Mouse (Mus musculus) megakaryocyte, embryonic 14.5 days (primary cell): ENCODE results near the gene Nrgn. TPM values are rescaled to one million over a fixed set of nuclear protein-coding genes. Genes with fewer than 3 reads are reported as not detected.

Experiments used
- H3K27me3 ChIP-seq: replicated peaks from 2 replicates; pipeline ENCODE3; 2012; ENCODE audit warnings: inconsistent platforms
- H3K36me3 ChIP-seq: replicated peaks from 2 replicates; pipeline ENCODE3; 2012; ENCODE audit warnings: low read length, inconsistent platforms, mixed read lengths
- H3K4me1 ChIP-seq: 2 replicates; pipeline ENCODE4 v1.6.1; 2012; ENCODE audit warnings: inconsistent platforms
- H3K4me3 ChIP-seq: replicated peaks from 2 replicates; pipeline ENCODE3; 2012; ENCODE audit warnings: moderate library complexity, mild to moderate bottlenecking, inconsistent platforms
- H3K9me3 ChIP-seq: 2 replicates; pipeline ENCODE4 v1.6.1; 2012; ENCODE audit warnings: inconsistent platforms
- FLI1 ChIP-seq: IDR thresholded peaks from 2 replicates; pipeline ENCODE4 v1.6.1; 2012; ENCODE audit warnings: low read length, inconsistent platforms, mixed read lengths
- GATA1 ChIP-seq: IDR thresholded peaks from 3 replicates; pipeline ENCODE4 v1.6.1; 2012; ENCODE audit warnings: mixed read lengths, low read length, inconsistent platforms, borderline replicate concordance
- polyA plus RNA-seq: library from polyadenylated mRNA; stranded (reverse); fragments of >175 nt; gene quantifications from 2 replicates; pipeline ENCODE4 v1.2.3, GENCODE M21; 2012; ENCODE audit warnings: low replicate concordance; ENCODE audit not compliant: insufficient read depth

The Nrgn gene
- 5,423 and 8,339 TPM in 2 replicates for polyA plus RNA-seq

- no peaks in the 10 kb centered on the region for H3K9me3 ChIP-seq
- H3K27me3 ChIP-seq: no peaks in the 10 kb centered on the region
- peaks cover 47% of the 10 kb centered on the region for H3K36me3 ChIP-seq
- H3K4me1 ChIP-seq: peaks cover 95% of the 10 kb centered on the region
- TF ChIP-seq GATA1 (no peak), FLI1 (no peak)
- H3K4me3 ChIP-seq: peak within 1 kb of the TSS; percentile 99
Measured at GRCm38 (mm10) chr9:37552536-37553293, at the start of gene Nrgn. Nrgn (minus strand) TSS chr9:37552904.

GRCm38 (mm10) chr9:37600538-37601205 is 48.0 kb upstream of the Nrgn start:
- Histone ChIP-seq H3K4me3 (no peak overlapping the region), H3K27me3 (no peaks in the 10 kb centered on the region), H3K36me3 (peaks cover 35% of the 10 kb centered on the region), H3K4me1 (peaks cover 63% of the 10 kb centered on the region), H3K9me3 (no peaks in the 10 kb centered on the region)
- TF ChIP-seq FLI1 (no peak), GATA1 (no peak)

- Histone ChIP-seq H3K36me3 (peaks cover 45% of the 10 kb centered on the region), H3K4me3 (no peak overlapping the region), H3K9me3 (no peaks in the 10 kb centered on the region), H3K27me3 (no peaks in the 10 kb centered on the region), H3K4me1 (peaks cover 75% of the 10 kb centered on the region)
- TF ChIP-seq FLI1 (no peak), GATA1 (no peak)
Measured at GRCm38 (mm10) chr9:37598637-37599036, 45.9 kb upstream of the Nrgn start.

GRCm38 (mm10) chr9:37595570-37595969 is 42.9 kb upstream of the Nrgn start:
- Histone ChIP-seq H3K4me3 (no peak overlapping the region), H3K36me3 (peaks cover 41% of the 10 kb centered on the region), H3K9me3 (no peaks in the 10 kb centered on the region; the same call in 1 of the 2 replicates), H3K4me1 (peaks cover 91% of the 10 kb centered on the region), H3K27me3 (no peaks in the 10 kb centered on the region)
- TF ChIP-seq FLI1: no peak
- no peak for TF ChIP-seq GATA1

- Histone ChIP-seq H3K4me3 (no peak overlapping the region), H3K36me3 (peaks cover 48% of the 10 kb centered on the region), H3K27me3 (no peaks in the 10 kb centered on the region), H3K9me3 (no peaks in the 10 kb centered on the region; the same call in 1 of the 2 replicates), H3K4me1 (peaks cover 88% of the 10 kb centered on the region)
- no peak for TF ChIP-seq FLI1
- TF ChIP-seq GATA1: no peak
Measured at GRCm38 (mm10) chr9:37593690-37594089, 41.0 kb upstream of the Nrgn start.

- H3K36me3 ChIP-seq: peaks cover 53% of the 10 kb centered on the region
- peaks cover 82% of the 10 kb centered on the region for H3K4me1 ChIP-seq
- H3K4me3 ChIP-seq: peak overlapping the region; percentile 74
- no peaks in the 10 kb centered on the region for H3K27me3 ChIP-seq
- H3K9me3 ChIP-seq: peaks cover 4% of the 10 kb centered on the region
- no peak for TF ChIP-seq GATA1
- no peak for TF ChIP-seq FLI1
Measured at GRCm38 (mm10) chr9:37592633-37593032, 39.9 kb upstream of the Nrgn start.

- Histone ChIP-seq H3K4me1 (peaks cover 82% of the 10 kb centered on the region), H3K9me3 (peaks cover 4% of the 10 kb centered on the region)
- TF ChIP-seq GATA1 (no peak), FLI1 (no peak)
Measured at GRCm38 (mm10) chr9:37592025-37592424, 39.3 kb upstream of the Nrgn start.

GRCm38 (mm10) chr9:37590381-37590780 is 37.7 kb upstream of the Nrgn start:
- Histone ChIP-seq H3K27me3 (no peaks in the 10 kb centered on the region), H3K9me3 (peaks cover 4% of the 10 kb centered on the region), H3K4me3 (no peak overlapping the region), H3K4me1 (peaks cover 69% of the 10 kb centered on the region), H3K36me3 (peaks cover 60% of the 10 kb centered on the region)
- TF ChIP-seq FLI1 (no peak), GATA1 (no peak)

More at GRCm38 (mm10) chr9:37592025-37592424, 39.3 kb upstream of the Nrgn start:
- Histone ChIP-seq H3K27me3 (no peaks in the 10 kb centered on the region), H3K36me3 (peaks cover 55% of the 10 kb centered on the region), H3K4me3 (no peak overlapping the region)

GRCm38 (mm10) chr9:37586718-37587117 is 34.0 kb upstream of the Nrgn start:
- Histone ChIP-seq H3K36me3 (peaks cover 51% of the 10 kb centered on the region), H3K4me3 (no peak overlapping the region), H3K4me1 (peaks cover 47% of the 10 kb centered on the region), H3K27me3 (no peaks in the 10 kb centered on the region), H3K9me3 (peaks cover 4% of the 10 kb centered on the region)
- TF ChIP-seq FLI1 (no peak), GATA1 (no peak)

- Histone ChIP-seq H3K27me3 (no peaks in the 10 kb centered on the region), H3K36me3 (peaks cover 33% of the 10 kb centered on the region), H3K4me3 (no peak overlapping the region), H3K9me3 (peaks cover 4% of the 10 kb centered on the region), H3K4me1 (peaks cover 41% of the 10 kb centered on the region)
- TF ChIP-seq GATA1: no peak
- TF ChIP-seq FLI1: no peak
Measured at GRCm38 (mm10) chr9:37583594-37583993, 30.9 kb upstream of the Nrgn start.
